Mouse (Mus musculus): ENCODE measurements around the gene Hist3h2a.

DNA sequence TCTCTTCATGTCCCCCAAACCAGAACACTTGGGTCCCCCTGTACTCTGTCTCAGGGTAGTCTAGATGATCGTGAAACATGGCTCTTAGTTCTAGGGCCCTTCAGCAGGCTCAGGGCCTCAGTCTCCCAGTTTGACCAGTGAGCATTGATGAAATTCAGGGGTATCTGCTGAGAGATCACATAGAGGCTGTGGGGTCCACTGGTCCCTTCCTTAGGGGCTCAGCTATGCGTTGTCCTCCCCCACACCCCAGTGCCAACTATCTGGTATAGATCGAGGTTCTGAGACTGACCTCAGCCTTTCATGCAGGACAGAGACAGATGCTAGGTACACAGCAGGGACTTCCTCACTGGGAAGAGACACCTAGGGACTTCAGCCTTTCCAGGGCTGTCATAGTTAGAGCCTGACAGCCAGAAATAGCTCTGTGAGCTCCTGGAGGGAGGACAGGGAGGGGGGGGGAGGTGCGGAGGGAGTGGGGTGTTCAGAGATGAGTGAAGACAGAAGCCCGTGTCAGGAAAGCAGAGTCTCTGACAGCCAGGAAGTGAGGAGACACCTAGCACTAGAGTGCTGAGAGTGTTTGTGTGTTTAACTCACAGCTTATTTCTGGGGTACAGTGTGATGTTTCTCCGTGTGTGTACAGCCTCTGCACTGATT lies 29.3 kb downstream of the Hist3h2a start:
- TF ChIP-seq CTCF (IDR thresholded peaks at IDR 0.05; ENCODE audit: extremely low read depth, insufficient read depth, insufficient read length, insufficient replicate concordance) = no peak
- no peak for TF ChIP-seq POLR2A (IDR thresholded peaks at IDR 0.05; ENCODE audit: low read depth, low read length)
